Mouse (Mus musculus) heart, embryonic 10.5 days (tissue): ENCODE data around the gene Sucnr1. TPM values are rescaled to one million over a fixed set of nuclear protein-coding genes. Genes with fewer than 3 reads are reported as not detected.

ENCODE experiments used
- DNase-seq: peaks from one replicate; pipeline ENCODE4 v3.0.0-alpha.2; 2017; ENCODE audit warnings: low spot score
- H3K27ac ChIP-seq: fragments of 300-500 bp; sonication (generic); 2 replicates; pipeline ENCODE4 v1.5.1; 2016; ENCODE audit warnings: mild to moderate bottlenecking
- H3K27me3 ChIP-seq: fragments of 300-500 bp; sonication (generic); 2 replicates; pipeline ENCODE4 v1.6.1; 2016; ENCODE audit warnings: mild to moderate bottlenecking; ENCODE audit not compliant: poor library complexity, insufficient read depth, severe bottlenecking
- H3K36me3 ChIP-seq: fragments of 300-500 bp; sonication (generic); 2 replicates; pipeline ENCODE4 v1.6.1; 2016; ENCODE audit warnings: mild to moderate bottlenecking, moderate library complexity
- H3K4me1 ChIP-seq: fragments of 300-500 bp; sonication (generic); 2 replicates; pipeline ENCODE4 v1.6.1; 2016; ENCODE audit warnings: mild to moderate bottlenecking
- H3K4me3 ChIP-seq: fragments of 300-500 bp; sonication (generic); 2 replicates; pipeline ENCODE4 v1.5.1; 2016; ENCODE audit warnings: mild to moderate bottlenecking, moderate library complexity
- H3K9me3 ChIP-seq: fragments of 300-500 bp; sonication (generic); 2 replicates; pipeline ENCODE4 v1.6.1; 2016; ENCODE audit warnings: mild to moderate bottlenecking, moderate library complexity
- WGBS: fragments of 180-500 bp; shearing (Covaris S2); methylation state at CpG from one replicate; pipeline ENCODE4 v1.1.7; 2016; 5-methylcytosine and 5-hydroxymethylcytosine counted together
- polyA plus RNA-seq: library from polyadenylated mRNA; unstranded; fragments of >200 nt; fragmentation: Nextera tagmentation; extraction: Ambion mirVana; gene quantifications from 2 replicates; pipeline ENCODE4 v1.2.1, GENCODE M21; 2016

The Sucnr1 gene
- polyA plus RNA-seq, 1 experiment from 2014 or later: not detected

DNA sequence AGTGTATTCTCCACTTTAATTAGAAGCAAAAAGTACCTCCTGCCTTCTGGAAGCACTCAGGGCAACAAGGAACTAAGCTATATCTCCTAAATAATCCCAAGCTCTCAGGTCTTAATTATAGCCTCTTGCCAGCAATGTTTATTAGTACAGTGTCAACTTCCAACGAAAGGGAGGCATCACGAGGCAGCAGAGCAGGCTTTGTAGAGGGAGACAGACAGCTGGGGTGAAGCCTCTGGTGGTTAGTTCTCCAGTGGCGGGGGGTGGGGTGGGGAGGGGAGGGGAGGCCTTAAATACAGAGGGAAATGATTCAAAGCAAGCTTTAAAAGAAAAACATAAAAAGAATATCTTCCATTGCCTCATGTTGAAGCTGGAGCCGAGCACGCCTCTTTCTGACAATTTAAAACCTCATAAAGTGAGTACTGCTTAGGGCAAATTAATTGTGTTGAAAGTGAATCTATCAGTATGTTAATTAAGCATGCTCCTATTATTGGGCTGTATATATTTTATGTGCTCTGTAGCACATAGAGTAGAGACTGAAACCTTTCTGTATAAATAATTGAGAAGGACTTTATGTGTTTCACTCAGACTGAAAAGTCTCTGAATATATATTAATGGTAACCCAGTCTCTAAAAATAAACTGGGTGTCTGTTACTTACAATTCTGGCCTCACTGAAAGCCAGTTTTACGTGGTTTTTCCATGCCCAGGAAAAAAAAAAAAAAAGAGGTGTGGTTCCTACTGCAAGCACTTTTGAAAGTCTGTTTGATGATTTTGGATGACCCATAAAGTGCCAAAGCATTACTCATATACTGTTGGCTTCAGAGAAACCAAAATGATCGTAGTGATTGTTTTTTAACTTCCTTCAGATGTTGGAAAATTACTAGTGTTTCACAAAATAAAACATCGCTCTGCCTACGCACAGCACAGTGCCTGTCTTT lies 42.5 kb downstream of the Sucnr1 start:
- WGBS: 58% methylated on average over 9 of the region's 9 CpGs
- Histone ChIP-seq H3K36me3 (no peaks in the 10 kb centered on the region), H3K27me3 (no peaks in the 10 kb centered on the region), H3K9me3 (no peaks in the 10 kb centered on the region), H3K4me3 (no peak overlapping the region), H3K4me1 (peaks cover 8% of the 10 kb centered on the region), H3K27ac (no peak overlapping the region)
- no peak for DNase-seq

DNA sequence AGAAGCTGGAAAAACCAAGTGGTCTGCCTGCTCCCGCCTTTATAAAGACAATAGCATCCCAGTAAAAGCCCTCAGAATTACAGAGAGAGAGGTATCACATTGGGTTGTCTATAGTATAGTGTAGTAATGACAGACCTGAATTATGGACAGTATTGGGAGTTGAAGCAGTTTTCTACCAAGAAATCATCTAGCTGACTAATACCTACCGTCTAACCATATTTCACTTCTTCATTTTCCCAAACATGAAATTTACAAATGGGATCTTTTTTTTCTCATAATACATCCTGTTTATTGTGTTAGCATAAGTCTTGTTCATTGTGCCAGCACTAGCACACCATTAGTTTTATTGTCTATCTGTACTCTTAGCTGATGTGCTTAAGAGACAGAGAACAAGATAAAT lies 44.9 kb downstream of the Sucnr1 start:
- H3K27ac ChIP-seq: no peak overlapping the region
- no peak for DNase-seq
- no peaks in the 10 kb centered on the region for H3K27me3 ChIP-seq
- no peaks in the 10 kb centered on the region for H3K36me3 ChIP-seq
- 84% methylated on average over 2 of the region's 2 CpGs for WGBS
- H3K4me3 ChIP-seq: no peak overlapping the region
- H3K9me3 ChIP-seq: no peaks in the 10 kb centered on the region
- H3K4me1 ChIP-seq: peaks cover 12% of the 10 kb centered on the region

DNA sequence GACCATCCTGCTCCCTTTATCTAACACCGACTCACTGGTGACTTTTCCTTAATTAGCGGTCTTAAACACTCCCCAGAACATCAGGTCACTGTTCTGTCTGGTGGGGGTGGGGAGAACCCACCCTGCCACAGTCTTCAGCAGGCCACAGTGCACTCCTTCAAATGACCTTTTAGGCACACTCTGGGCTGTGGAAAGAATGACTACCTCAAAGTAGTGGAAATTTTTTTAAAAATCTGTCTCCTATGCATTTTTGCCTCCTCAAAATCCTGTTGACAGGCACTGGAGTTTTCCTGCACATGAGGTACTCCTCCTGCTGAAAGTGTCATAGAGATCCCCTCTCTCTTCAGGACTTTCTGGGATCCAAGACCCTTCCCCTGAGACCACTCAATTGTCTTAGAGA lies 46.6 kb downstream of the Sucnr1 start:
- WGBS: 45% methylated on average over 2 of the region's 2 CpGs
- Histone ChIP-seq H3K36me3 (no peaks in the 10 kb centered on the region), H3K9me3 (no peaks in the 10 kb centered on the region), H3K27me3 (no peaks in the 10 kb centered on the region), H3K27ac (no peak overlapping the region), H3K4me1 (peaks cover 12% of the 10 kb centered on the region), H3K4me3 (no peak overlapping the region)
- no peak for DNase-seq

DNA sequence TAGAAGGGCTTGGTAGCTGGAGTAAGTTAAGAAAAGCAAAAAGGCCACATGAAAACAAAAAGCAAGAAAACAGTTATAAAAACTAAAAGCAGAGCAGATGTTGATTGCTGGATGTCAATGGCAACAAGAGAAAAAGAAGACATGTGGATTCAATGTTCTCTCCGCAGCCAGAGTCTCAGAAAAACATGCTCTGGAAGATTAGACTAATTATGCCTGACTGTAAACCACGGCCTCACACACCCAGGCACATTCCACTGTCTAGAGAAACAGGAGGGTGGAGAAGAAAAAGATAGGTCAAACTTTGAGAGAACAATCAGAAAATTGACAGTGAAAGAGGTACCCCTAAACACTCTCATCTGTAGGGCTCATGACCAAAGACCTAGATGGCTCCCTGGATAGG lies 54.1 kb downstream of the Sucnr1 start:
- no peaks in the 10 kb centered on the region for H3K27me3 ChIP-seq
- no peak for DNase-seq
- no peak overlapping the region for H3K27ac ChIP-seq
- no peaks in the 10 kb centered on the region for H3K36me3 ChIP-seq
- WGBS: 33% methylated on average over 2 of the region's 2 CpGs
- no peak overlapping the region for H3K4me3 ChIP-seq
- H3K9me3 ChIP-seq: no peaks in the 10 kb centered on the region
- H3K4me1 ChIP-seq: no peaks in the 10 kb centered on the region

Other genes starting within 250 kb of the Sucnr1 start
- gene Gm8298, start 220.8 kb upstream of the Sucnr1 start, polyA plus RNA-seq: not detected in 2 replicates
- gene C130079G13Rik, start 156.7 kb upstream of the Sucnr1 start, polyA plus RNA-seq: not detected in 2 replicates
- not detected in 2 replicates for gene Aadacl2, start 75.1 kb upstream of the Sucnr1 start, polyA plus RNA-seq
- gene Aadac, start 56.2 kb upstream of the Sucnr1 start, polyA plus RNA-seq: 3.4 TPM in 1 of 2 replicates, not detected in the other